Mouse (Mus musculus) thymus, adult 2 months (tissue): ENCODE measurements at regions not wholly inside any gene's neighbourhood (a gene's known extent, or its start where the extent isn't known, plus 50 kb on each side); places are given as distances from the start of the nearest gene placed in this dataset.

Experiments used
- CTCF ChIP-seq: fragments of 200-500 bp; IDR thresholded peaks from 2 replicates; pipeline ENCODE4 v1.5.1; 2012; ENCODE audit warnings: mild to moderate bottlenecking, control low read depth, low read length, moderate library complexity, borderline replicate concordance; ENCODE audit not compliant: control insufficient read depth, poor library complexity, insufficient read depth; ENCODE audit errors: extremely low read depth
- POLR2A ChIP-seq: fragments of 200-500 bp; IDR thresholded peaks from 2 replicates; pipeline ENCODE4 v1.6.1; 2012; ENCODE audit warnings: mild to moderate bottlenecking, low read length, control low read depth, moderate library complexity; ENCODE audit not compliant: control insufficient read depth, poor library complexity, insufficient read depth; ENCODE audit errors: extremely low read depth

DNA sequence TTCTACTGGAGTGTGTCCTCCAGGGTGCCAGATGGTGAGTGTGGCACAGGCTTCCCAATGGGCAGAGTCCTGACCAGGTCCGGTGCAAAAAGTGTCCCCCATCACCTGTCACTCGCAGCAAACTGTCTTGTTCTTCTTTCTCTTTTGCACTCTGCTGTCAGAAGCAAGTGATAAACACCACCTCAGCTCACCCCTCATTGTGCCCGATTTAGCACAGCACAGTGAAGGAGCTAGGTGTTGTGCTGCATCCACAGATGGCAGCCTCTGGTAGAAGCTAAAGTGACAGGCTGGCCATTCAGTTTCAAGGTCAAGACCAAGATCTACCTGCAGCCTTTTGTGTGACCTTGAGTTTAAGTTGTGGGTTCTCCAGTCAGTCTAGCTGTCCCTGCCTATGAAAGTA lies 211.8 kb downstream of the Sipa1l2 start:
- no peak for TF ChIP-seq CTCF
- TF ChIP-seq POLR2A = no peak
